Mouse (Mus musculus) embryonic facial prominence, embryonic 11.5 days (tissue): ENCODE measurements at regions not wholly inside any gene's neighbourhood (a gene's known extent, or its start where the extent isn't known, plus 50 kb on each side); places are given as distances from the start of the nearest gene placed in this dataset.

Experiments
- ATAC-seq: fragments of 200-750 bp; cut with Nextera tagmentation; replicated peaks from 2 replicates; pipeline ENCODE4 v1.8.0; 2017; ENCODE audit warnings: low read depth; ENCODE audit not compliant: insufficient number of reproducible peaks, low FRiP score, low TSS enrichment
- DNase-seq: peaks from one replicate; pipeline ENCODE4 v3.0.0-alpha.2; 2015; ENCODE audit warnings: low spot score
- H3K27ac ChIP-seq: fragments of 300-500 bp; sonication (generic); replicated peaks from 2 replicates; pipeline ENCODE4 v1.5.1; 2014; ENCODE audit warnings: mild to moderate bottlenecking, low read depth, low read length, control low read depth
- H3K27me3 ChIP-seq: fragments of 300-500 bp; sonication (generic); 2 replicates; pipeline ENCODE4 v1.6.1; 2014; ENCODE audit warnings: mild to moderate bottlenecking, low read length, moderate library complexity, mixed read lengths; ENCODE audit not compliant: control insufficient read depth, insufficient read depth
- H3K36me3 ChIP-seq: fragments of 300-500 bp; sonication (generic); replicated peaks from 2 replicates; pipeline ENCODE4 v1.6.1; 2014; ENCODE audit warnings: low read depth, mild to moderate bottlenecking, low read length, moderate library complexity, mixed read lengths; ENCODE audit not compliant: control insufficient read depth, insufficient read depth
- H3K4me1 ChIP-seq: fragments of 300-500 bp; sonication (generic); 2 replicates; pipeline ENCODE4 v1.6.1; 2014; ENCODE audit warnings: low read length, mixed read lengths; ENCODE audit not compliant: control insufficient read depth, insufficient read depth
- H3K4me2 ChIP-seq: fragments of 300-500 bp; sonication (generic); 2 replicates; pipeline ENCODE4 v1.6.1; 2014; ENCODE audit warnings: low read depth, mild to moderate bottlenecking, control low read depth, low read length, moderate library complexity
- H3K4me3 ChIP-seq: fragments of 300-500 bp; sonication (generic); 2 replicates; pipeline ENCODE4 v1.5.1; 2014; ENCODE audit warnings: low read depth, low read length, control low read depth
- H3K9ac ChIP-seq: fragments of 300-500 bp; sonication (generic); replicated peaks from 2 replicates; pipeline ENCODE4 v1.6.1; 2014; ENCODE audit warnings: mild to moderate bottlenecking, control low read depth, low read length
- H3K9me3 ChIP-seq: fragments of 300-500 bp; sonication (generic); replicated peaks from 2 replicates; pipeline ENCODE4 v1.6.1; 2016; ENCODE audit warnings: mild to moderate bottlenecking, low read length, inconsistent platforms, mixed read lengths; ENCODE audit not compliant: control insufficient read depth
- WGBS: fragments of 180-500 bp; shearing (Covaris S2); extraction: QIAGEN DNeasy Blood & Tissue Kit; methylation state at CpG from one replicate; pipeline ENCODE4 v1.1.7; 2014; 5-methylcytosine and 5-hydroxymethylcytosine counted together

GRCm38 (mm10) chr4:55775858-55776257 is 243.6 kb upstream of the Klf4 start:
- H3K9ac ChIP-seq = no peak overlapping the region

DNA sequence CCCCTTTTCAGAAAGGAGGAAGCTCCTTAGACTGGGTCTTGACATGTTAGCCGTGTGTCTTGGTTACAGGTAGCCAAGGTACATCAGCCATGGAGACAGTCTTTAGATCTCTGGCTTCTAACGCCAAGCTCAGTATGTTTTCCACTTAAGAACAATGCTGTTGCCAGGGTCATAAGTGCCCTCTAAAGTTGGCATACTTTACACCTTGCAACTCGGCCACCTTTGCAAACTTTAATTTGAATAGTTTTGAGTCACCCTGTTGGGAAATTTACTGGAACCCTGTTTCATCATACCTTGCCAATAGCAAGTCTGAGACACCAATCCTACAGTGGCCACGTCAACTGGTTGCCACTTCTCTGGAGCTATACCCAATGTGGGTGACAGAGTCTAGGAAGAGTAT is 242.3 kb upstream of the Klf4 start:
- no peak overlapping the region for H3K4me2 ChIP-seq
- H3K9ac ChIP-seq = no peak overlapping the region
- no peak for ATAC-seq
- no peaks in the 10 kb centered on the region for H3K36me3 ChIP-seq
- H3K27ac ChIP-seq = no peak overlapping the region
- no peak overlapping the region for H3K4me3 ChIP-seq
- no peak for DNase-seq
- no peaks in the 10 kb centered on the region for H3K9me3 ChIP-seq
- WGBS = 84% methylated on average over 4 of the region's 4 CpGs
- no peaks in the 10 kb centered on the region for H3K27me3 ChIP-seq
- H3K4me1 ChIP-seq = no peaks in the 10 kb centered on the region

More at GRCm38 (mm10) chr4:55775858-55776257, 243.6 kb upstream of the Klf4 start:
- 78% methylated on average over 7 of the region's 7 CpGs for WGBS
- no peak overlapping the region for H3K27ac ChIP-seq
- no peak for ATAC-seq
- no peak overlapping the region for H3K4me3 ChIP-seq
- H3K4me2 ChIP-seq = no peak overlapping the region
- no peaks in the 10 kb centered on the region for H3K27me3 ChIP-seq
- H3K4me1 ChIP-seq = no peaks in the 10 kb centered on the region
- no peaks in the 10 kb centered on the region for H3K9me3 ChIP-seq
- DNase-seq = no peak
- no peaks in the 10 kb centered on the region for H3K36me3 ChIP-seq

DNA sequence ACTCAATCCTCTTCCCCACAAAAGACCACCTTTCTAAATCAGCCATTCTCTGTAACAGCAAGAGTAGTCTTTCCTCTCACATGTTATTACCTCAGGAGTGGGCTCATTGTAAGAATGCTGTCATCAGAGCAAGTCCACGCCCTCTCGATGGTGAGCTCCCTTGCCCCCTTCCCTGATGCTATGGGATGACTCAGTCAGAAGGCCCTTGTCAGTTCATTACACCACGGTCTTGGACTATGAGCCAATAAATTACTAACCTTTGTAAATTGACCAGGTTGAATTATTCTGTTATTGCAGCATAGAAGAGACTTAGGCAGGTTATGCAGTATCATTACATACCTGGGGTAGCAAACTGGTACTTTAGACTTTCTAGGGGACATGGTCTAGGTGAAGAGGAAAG is 237.4 kb upstream of the Klf4 start:
- Histone ChIP-seq H3K9ac (no peak overlapping the region), H3K9me3 (no peaks in the 10 kb centered on the region), H3K27ac (no peak overlapping the region), H3K4me2 (no peak overlapping the region), H3K4me3 (no peak overlapping the region), H3K36me3 (no peaks in the 10 kb centered on the region), H3K4me1 (no peaks in the 10 kb centered on the region), H3K27me3 (no peaks in the 10 kb centered on the region)
- DNase-seq = no peak
- ATAC-seq = no peak
- 94% methylated on average over 3 of the region's 3 CpGs for WGBS

GRCm38 (mm10) chr4:55768325-55768724 is 236.1 kb upstream of the Klf4 start:
- ATAC-seq = no peak
- H3K4me1 ChIP-seq = no peaks in the 10 kb centered on the region
- 94% methylated on average over 6 of the region's 6 CpGs for WGBS
- no peaks in the 10 kb centered on the region for H3K27me3 ChIP-seq
- H3K4me3 ChIP-seq = no peak overlapping the region
- H3K4me2 ChIP-seq = no peak overlapping the region
- no peaks in the 10 kb centered on the region for H3K9me3 ChIP-seq
- DNase-seq = no peak
- no peaks in the 10 kb centered on the region for H3K36me3 ChIP-seq
- H3K9ac ChIP-seq = no peak overlapping the region
- H3K27ac ChIP-seq = no peak overlapping the region

DNA sequence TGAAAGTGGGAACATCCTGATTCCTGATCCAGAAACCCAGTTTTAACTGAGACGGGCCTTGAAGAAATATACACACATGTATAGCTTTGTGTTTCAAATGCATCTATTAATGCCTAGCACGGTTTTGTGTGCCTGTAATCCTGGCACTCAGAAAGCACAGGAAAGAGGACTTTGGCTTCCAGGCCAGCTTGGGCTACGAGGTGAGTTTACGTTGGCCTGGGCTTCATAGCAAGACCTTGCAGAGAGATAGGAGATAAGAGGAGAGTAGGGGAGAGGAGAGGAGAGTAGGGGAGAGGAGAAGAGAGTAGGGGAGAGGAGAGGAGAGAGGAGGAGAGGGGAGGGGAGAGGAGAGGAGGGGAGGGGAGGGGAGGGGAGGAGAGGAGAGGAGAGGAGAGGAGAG is 234.9 kb upstream of the Klf4 start:
- ATAC-seq (no peak), DNase-seq (no peak)
- Histone ChIP-seq H3K27me3 (no peaks in the 10 kb centered on the region), H3K36me3 (no peaks in the 10 kb centered on the region), H3K4me3 (no peak overlapping the region), H3K9me3 (no peaks in the 10 kb centered on the region), H3K27ac (no peak overlapping the region), H3K4me2 (no peak overlapping the region), H3K9ac (no peak overlapping the region), H3K4me1 (no peaks in the 10 kb centered on the region)
- WGBS = 83% methylated on average over 4 of the region's 4 CpGs

- DNase-seq (no peak), ATAC-seq (no peak)
- no peaks in the 10 kb centered on the region for H3K27me3 ChIP-seq
- H3K4me2 ChIP-seq = no peak overlapping the region
- no peaks in the 10 kb centered on the region for H3K4me1 ChIP-seq
- no peak overlapping the region for H3K4me3 ChIP-seq
- H3K9ac ChIP-seq = no peak overlapping the region
- no peaks in the 10 kb centered on the region for H3K36me3 ChIP-seq
- 86% methylated on average over 2 of the region's 2 CpGs for WGBS
- H3K27ac ChIP-seq = no peak overlapping the region
- H3K9me3 ChIP-seq = no peaks in the 10 kb centered on the region
Measured at GRCm38 (mm10) chr4:55765780-55766179, 233.5 kb upstream of the Klf4 start.

DNA sequence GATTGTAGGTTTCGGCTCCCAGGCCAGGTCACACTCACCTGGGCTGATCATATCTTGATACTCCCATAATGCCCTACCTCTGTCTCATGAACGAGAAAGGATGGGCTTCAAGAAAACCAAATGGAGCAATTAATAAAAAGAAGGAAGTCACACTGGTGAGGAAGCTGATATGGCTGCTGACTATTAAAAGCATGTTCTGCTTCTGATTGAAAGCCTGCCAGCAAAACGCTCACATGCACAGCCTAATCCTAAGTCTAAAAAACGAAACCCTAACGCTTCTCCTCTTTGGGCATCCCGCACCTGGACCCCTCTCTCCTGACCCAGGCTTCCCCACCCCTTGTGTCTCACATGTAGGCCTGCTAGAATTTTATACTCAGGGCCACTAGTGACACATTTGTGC is 230.8 kb upstream of the Klf4 start:
- H3K27ac ChIP-seq = no peak overlapping the region
- H3K9me3 ChIP-seq = no peaks in the 10 kb centered on the region
- no peak overlapping the region for H3K9ac ChIP-seq
- WGBS = 82% methylated on average over 6 of the region's 6 CpGs
- no peaks in the 10 kb centered on the region for H3K36me3 ChIP-seq
- no peak overlapping the region for H3K4me2 ChIP-seq
- DNase-seq (no peak), ATAC-seq (no peak)
- H3K27me3 ChIP-seq = no peaks in the 10 kb centered on the region
- no peaks in the 10 kb centered on the region for H3K4me1 ChIP-seq
- no peak overlapping the region for H3K4me3 ChIP-seq

GRCm38 (mm10) chr4:55762389-55762788 is 230.1 kb upstream of the Klf4 start:
- no peak for DNase-seq
- Histone ChIP-seq H3K4me3 (no peak overlapping the region), H3K27me3 (no peaks in the 10 kb centered on the region), H3K9me3 (no peaks in the 10 kb centered on the region), H3K4me1 (no peaks in the 10 kb centered on the region), H3K27ac (no peak overlapping the region), H3K9ac (no peak overlapping the region), H3K36me3 (no peaks in the 10 kb centered on the region), H3K4me2 (no peak overlapping the region)
- ATAC-seq = no peak
- WGBS = 86% methylated on average over 4 of the region's 4 CpGs
